Mouse (Mus musculus) small intestine, adult 2 months (tissue): ENCODE results near the gene Wfdc8.

Experiments
- CTCF ChIP-seq: fragments of 200-500 bp; IDR thresholded peaks from 2 replicates; pipeline ENCODE4 v1.5.1; 2012; ENCODE audit warnings: low read depth, mild to moderate bottlenecking, control low read depth, inconsistent platforms, low read length, moderate library complexity, mixed read lengths; ENCODE audit not compliant: insufficient replicate concordance, insufficient read length; ENCODE audit errors: extremely low read depth
- POLR2A ChIP-seq: fragments of 200-500 bp; IDR thresholded peaks from 2 replicates; pipeline ENCODE4 v1.6.1; 2012; ENCODE audit warnings: low read depth, mild to moderate bottlenecking, control low read depth, inconsistent platforms, low read length, moderate library complexity

DNA sequence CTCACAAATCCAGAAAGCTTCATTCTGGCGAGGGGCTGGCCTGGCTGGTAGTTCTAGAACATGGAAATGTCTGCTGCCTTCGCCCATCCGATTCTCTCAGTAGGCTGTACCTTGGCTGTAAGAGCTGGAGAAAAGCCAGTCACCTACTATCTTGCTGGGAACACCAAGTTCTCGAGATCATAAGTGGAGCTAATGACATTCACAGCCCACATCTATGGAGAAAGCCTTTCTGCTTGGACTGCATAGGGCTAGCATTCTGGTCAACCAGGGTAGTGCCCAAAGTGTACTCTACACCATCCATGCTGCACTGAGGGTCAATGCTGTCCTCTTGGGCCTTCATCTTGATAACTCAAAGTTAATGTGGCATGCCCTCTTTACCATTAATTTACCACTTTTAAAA lies 19.9 kb downstream of the Wfdc8 start, which contains the start of gene Eppin:
- TF ChIP-seq POLR2A (no peak), CTCF (no peak)
